Comparison of ENCODE assay signal across 8 mouse cellular contexts in the genomic region with DNA sequence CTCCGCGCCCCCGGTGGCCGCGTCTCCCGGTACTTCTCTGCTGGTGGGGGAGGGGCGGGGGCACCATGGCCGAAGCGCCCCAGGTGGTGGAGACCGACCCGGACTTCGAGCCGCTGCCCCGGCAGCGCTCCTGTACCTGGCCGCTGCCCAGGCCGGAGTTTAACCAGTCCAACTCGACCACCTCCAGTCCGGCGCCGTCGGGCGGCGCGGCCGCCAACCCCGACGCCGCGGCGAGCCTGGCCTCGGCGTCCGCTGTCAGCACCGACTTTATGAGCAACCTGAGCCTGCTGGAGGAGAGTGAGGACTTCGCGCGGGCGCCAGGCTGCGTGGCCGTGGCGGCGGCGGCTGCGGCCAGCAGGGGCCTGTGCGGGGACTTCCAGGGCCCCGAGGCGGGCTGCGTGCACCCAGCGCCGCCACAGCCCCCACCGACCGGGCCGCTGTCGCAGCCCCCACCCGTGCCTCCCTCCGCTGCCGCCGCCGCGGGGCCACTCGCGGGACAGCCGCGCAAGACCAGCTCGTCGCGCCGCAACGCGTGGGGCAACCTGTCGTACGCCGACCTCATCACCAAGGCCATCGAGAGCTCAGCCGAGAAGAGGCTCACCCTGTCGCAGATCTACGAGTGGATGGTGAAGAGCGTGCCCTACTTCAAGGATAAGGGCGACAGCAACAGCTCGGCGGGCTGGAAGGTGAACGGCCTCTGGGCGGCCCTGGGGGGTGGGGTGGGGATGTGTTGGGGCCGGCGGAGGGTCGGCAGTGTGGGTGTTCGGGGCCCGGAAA. TPM values are rescaled to one million over a fixed set of nuclear protein-coding genes. Genes with fewer than 3 reads are reported as not detected.
DNase-seq lines count a peak whose midpoint lies in the region; ATAC-seq and TF ChIP-seq lines count a peak whose summit lies in the region.

No protein-coding gene starts in this region.

- intact Hi-C loops in heart, adult 2 months (cut with DNase I) = loop anchor here (1.0 to 5.0 kb wide), 4 partner anchors 73 to 418 kb away; no protein-coding TSS in a partner anchor

- H3K9me3 ChIP-seq in lung, embryonic 16.5 days (ENCODE audit: control insufficient read depth, low read length) = no peaks in the 10 kb centered on the region

- peak overlapping the region; percentile 90 for H3K4me2 ChIP-seq in lung, embryonic 16.5 days (ENCODE audit: low read depth, low read length)

- DNase-seq in 3134 (ENCODE audit: extremely low read depth, insufficient read length, low spot score) (peak; percentile 81), NIH3T3 (ENCODE audit: low read depth) (peak; percentile 63)
- peak; percentile 47 for DNase-seq in embryo, embryonic 10 days (ENCODE audit: low spot score)
- peak in 1 of 2 experiments; percentile 80 for DNase-seq in heart, adult 2 months
- peak; percentile 82 for DNase-seq in kidney, adult 2 months
- DNase-seq in retina, postnatal 7 days (ENCODE audit: low read depth, low spot score) = peak; percentile 38

- TF ChIP-seq POLR2A in heart, adult 2 months (IDR thresholded peaks at IDR 0.05; ENCODE audit: insufficient read depth, low read depth, low read length) = no peak
- TF ChIP-seq POLR2A in kidney, adult 2 months (IDR thresholded peaks at IDR 0.05; ENCODE audit: low read depth, low read length) = no peak

- peaks cover 3% of the 10 kb centered on the region for H3K79me2 ChIP-seq in heart, adult 2 months (replicated peaks; ENCODE audit: control insufficient read depth, insufficient read depth, low read length)

- peaks cover 12% of the 10 kb centered on the region for H3K4me1 ChIP-seq in heart, adult 2 months (ENCODE audit: control insufficient read depth, insufficient read depth, low read length)
- H3K4me1 ChIP-seq in kidney, adult 2 months (ENCODE audit: control insufficient read depth, insufficient read depth, low read length) = peaks cover 15% of the 10 kb centered on the region
- H3K4me1 ChIP-seq in lung, embryonic 16.5 days (replicated peaks; ENCODE audit: control insufficient read depth, insufficient read depth, low read length) = peaks cover 17% of the 10 kb centered on the region

- H3K9ac ChIP-seq in heart, adult 2 months (ENCODE audit: low read depth, low read length) = peak overlapping the region; percentile 93
- peak overlapping the region; percentile 86 for H3K9ac ChIP-seq in lung, embryonic 16.5 days (ENCODE audit: low read length)

- no peak for TF ChIP-seq CTCF in heart, adult 2 months (IDR thresholded peaks at IDR 0.05)
- TF ChIP-seq CTCF in kidney, adult 2 months (conservative IDR thresholded peaks at IDR 0.05; ENCODE audit: insufficient read depth, insufficient read length, low read depth, low read length) = no peak

- H3K4me3 ChIP-seq in heart, adult 2 months = peak overlapping the region; percentile 93
- peak overlapping the region; percentile 100 for H3K4me3 ChIP-seq in kidney, adult 2 months (ENCODE audit: insufficient read depth, low read depth, low read length)
- H3K4me3 ChIP-seq in lung, embryonic 16.5 days (ENCODE audit: low read length) = peak overlapping the region; percentile 87

- under 1% methylated on average over 89 of the region's 89 CpGs for WGBS in heart, adult 2 months
- under 1% methylated on average over 87 of the region's 89 CpGs for WGBS in kidney, adult 2 months
- WGBS in lung, embryonic 16.5 days = under 1% methylated on average over 86 of the region's 89 CpGs

- peaks cover 14% of the 10 kb centered on the region for H3K36me3 ChIP-seq in heart, adult 2 months (ENCODE audit: control insufficient read depth, insufficient read depth, low read length)
- H3K36me3 ChIP-seq in kidney, adult 2 months (ENCODE audit: control insufficient read depth, insufficient read depth, low read length) = no peaks in the 10 kb centered on the region
- peaks cover 2% of the 10 kb centered on the region; the same call in 1 of the 2 replicates for H3K36me3 ChIP-seq in lung, embryonic 16.5 days (ENCODE audit: control insufficient read depth, insufficient read depth, low read length)

- no peak for TF ChIP-seq EP300 in heart, adult 2 months (IDR thresholded peaks at IDR 0.05; ENCODE audit: insufficient read depth, low read depth, low read length)

- peak overlapping the region; percentile 99 for H3K27ac ChIP-seq in heart, adult 2 months
- H3K27ac ChIP-seq in kidney, adult 2 months (ENCODE audit: insufficient read depth, low read depth, low read length) = peak overlapping the region; percentile 97
- H3K27ac ChIP-seq in lung, embryonic 16.5 days (ENCODE audit: low read length) = peak overlapping the region; percentile 89

- ATAC-seq in lung, embryonic 16.5 days (ENCODE audit: low read depth) = peak; percentile 27
- no peak for ATAC-seq in activated CD4-positive, CD25-positive, alpha-beta regulatory T cell, adult 4 months

- no peaks in the 10 kb centered on the region for H3K27me3 ChIP-seq in heart, adult 2 months (ENCODE audit: control insufficient read depth, insufficient read depth, low read length)
- no peaks in the 10 kb centered on the region for H3K27me3 ChIP-seq in kidney, adult 2 months (replicated peaks; ENCODE audit: control insufficient read depth, insufficient read depth, low read length)
- H3K27me3 ChIP-seq in lung, embryonic 16.5 days (ENCODE audit: control insufficient read depth, insufficient read depth, low read depth, low read length) = peaks cover 3% of the 10 kb centered on the region; the same call in 1 of the 2 replicates

RNA-seq across cellular contexts. Expression of a gene that starts 0.8 kb away (rescaled TPM):
- 10 to 100 TPM; 12.2 to 12.9 TPM for total RNA-seq in heart, adult 2 months (2021)
- 7.7 and 10.7 TPM in 2 replicates for polyA plus RNA-seq in heart, adult 2 months (2012; rRNA removed)
- 14.0 and 14.4 TPM in 2 replicates for polyA plus RNA-seq in kidney, adult 2 months (2012; rRNA removed)
- polyA plus RNA-seq in lung, embryonic 16.5 days (2015; fragmentation: Nextera tagmentation; extraction: Ambion mirVana) = 4.3 and 4.8 TPM in 2 replicates
- polyA plus RNA-seq in activated CD4-positive, CD25-positive, alpha-beta regulatory T cell, adult 4 months (2017; shearing (Covaris generic)) = 10 to 100 TPM; 30.3 to 30.6 TPM
